Mouse (Mus musculus) adipocyte (in vitro differentiated cells): ENCODE measurements around the gene Lrrc29.

Source experiments
- DNase-seq: peaks from one replicate; pipeline ENCODE4 v3.0.0-alpha.2; 2016; ENCODE audit warnings: low spot score

Gene Lrrc29

DNA sequence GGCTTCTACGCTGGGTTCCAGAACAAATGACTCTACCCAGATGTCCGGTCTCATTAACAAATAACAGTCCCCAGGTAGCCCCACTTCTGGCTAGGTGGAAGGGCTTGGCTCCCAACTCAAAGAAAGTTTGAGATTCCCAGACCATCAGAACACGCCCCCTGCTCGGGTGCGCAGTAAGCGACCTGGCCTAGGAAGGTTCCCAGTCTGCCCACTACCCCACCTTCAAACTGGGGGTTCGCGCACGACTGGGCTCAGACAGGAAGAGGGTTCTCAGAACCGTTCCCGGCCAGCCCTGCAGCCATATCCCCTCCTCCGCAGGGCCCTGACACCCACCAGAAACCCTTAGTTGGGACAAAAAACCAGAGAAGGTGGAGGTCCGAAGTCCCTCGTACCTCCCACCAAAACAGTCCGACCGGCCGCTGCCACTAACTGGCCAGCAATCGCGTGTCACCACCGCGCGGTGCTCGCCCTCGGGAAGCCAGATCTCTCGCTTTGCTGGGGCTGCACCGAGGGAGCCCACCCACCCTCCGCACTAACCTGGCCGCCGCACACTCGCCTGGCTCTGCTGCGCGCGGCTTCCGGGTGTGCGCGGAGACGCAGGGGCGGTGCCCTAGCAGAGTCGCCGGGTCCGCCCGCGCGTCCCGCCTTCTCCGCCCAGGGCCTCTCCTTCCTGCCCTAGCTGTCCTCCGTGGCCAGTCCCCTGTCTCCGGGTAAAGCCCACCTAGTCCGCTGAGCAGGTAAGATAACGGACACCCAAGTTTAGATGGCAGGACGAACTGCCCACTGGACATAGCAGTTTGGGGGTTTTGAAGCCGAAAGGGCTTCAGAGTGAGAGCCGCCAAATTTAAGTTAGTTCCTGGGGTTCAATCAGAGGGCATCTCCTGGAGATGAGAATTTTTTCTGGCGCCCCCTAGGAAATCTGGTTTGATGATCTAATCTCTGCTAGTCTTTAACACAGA, 61.8 kb downstream of the Lrrc29 start, which contains the start of the genes Tradd and Fbxl8:
TSS of gene Tradd (minus strand) at position 586 of the 959 bp plus-strand sequence.
TSS of gene Fbxl8 (plus strand) at position 625 of the 959 bp plus-strand sequence.
- DNase-seq, result peak; percentile 69

DNA sequence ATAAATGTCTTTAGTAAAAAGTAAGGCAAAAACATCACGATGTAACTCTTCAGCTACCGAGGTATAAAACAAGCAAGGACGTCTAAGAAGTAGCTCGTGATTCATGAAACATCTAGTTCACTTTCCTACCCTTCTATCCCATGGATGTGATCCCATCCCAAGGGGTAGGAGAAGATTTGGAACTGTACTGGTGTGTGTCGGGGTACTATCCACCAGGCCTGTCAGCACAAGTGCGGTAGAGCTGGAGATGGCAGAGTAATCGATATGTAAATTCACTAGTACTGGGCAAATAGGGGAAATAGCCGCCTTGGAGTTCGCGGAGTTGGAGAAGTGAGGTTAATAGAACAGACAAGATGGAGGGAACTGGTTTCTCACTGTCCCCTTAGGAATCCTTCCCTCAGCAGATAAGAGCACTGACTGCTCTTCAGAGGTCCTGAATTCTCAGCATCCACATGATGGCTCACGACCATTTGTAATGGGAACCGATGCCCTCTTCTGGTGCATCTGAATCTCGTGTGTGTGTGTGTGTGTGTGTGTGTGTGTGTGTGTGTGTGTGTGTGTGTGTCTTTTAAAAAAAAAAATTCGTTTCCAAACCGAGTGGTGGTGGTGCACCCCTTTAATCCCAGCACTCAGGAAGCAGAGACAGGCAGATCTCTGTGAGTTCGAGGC, 62.7 kb downstream of the Lrrc29 start:
- peak; percentile 39 for DNase-seq
